Mouse (Mus musculus) lung, postnatal 14 days (tissue): ENCODE measurements around the gene Pml.

ENCODE experiments used
- DNase-seq: peaks from one replicate; pipeline ENCODE4 v3.0.0; 2021

Gene Pml

GRCm38 (mm10) chr9:58232374-58232773 is 17.2 kb downstream of the Pml start:
- DNase-seq: peak; percentile 14

- no peak for DNase-seq
Measured at GRCm38 (mm10) chr9:58231746-58232145, 17.8 kb downstream of the Pml start.

- no peak for DNase-seq
Measured at GRCm38 (mm10) chr9:58228777-58229466, 20.7 kb downstream of the Pml start.

- DNase-seq: peak; percentile 75
Measured at GRCm38 (mm10) chr9:58225915-58226913, 23.4 kb downstream of the Pml start.

- DNase-seq: no peak
Measured at GRCm38 (mm10) chr9:58224356-58224755, 25.2 kb downstream of the Pml start.

- peak; percentile 60 for DNase-seq
Measured at GRCm38 (mm10) chr9:58220218-58220903, 29.2 kb downstream of the Pml start.

GRCm38 (mm10) chr9:58218539-58218938 is 31.0 kb downstream of the Pml start:
- DNase-seq: no peak

- peak; percentile 34 for DNase-seq
Measured at GRCm38 (mm10) chr9:58216402-58216801, 33.2 kb downstream of the Pml start.

- DNase-seq: no peak
Measured at GRCm38 (mm10) chr9:58214519-58215180, 34.9 kb downstream of the Pml start.

- no peak for DNase-seq
Measured at GRCm38 (mm10) chr9:58213865-58214264, 35.7 kb downstream of the Pml start.

GRCm38 (mm10) chr9:58213377-58213776 is 36.2 kb downstream of the Pml start:
- no peak for DNase-seq

GRCm38 (mm10) chr9:58210304-58210627 is 39.3 kb downstream of the Pml start:
- no peak for DNase-seq

- DNase-seq: no peak
Measured at GRCm38 (mm10) chr9:58209462-58210303, 39.9 kb downstream of the Pml start.

- DNase-seq: no peak
Measured at GRCm38 (mm10) chr9:58206013-58206412, 43.6 kb downstream of the Pml start.

GRCm38 (mm10) chr9:58204448-58205000 is 45.1 kb downstream of the Pml start:
- DNase-seq: peak; percentile 97

GRCm38 (mm10) chr9:58203516-58204447 is 45.8 kb downstream of the Pml start, which contains the start of the genes Islr and Islr2:
TSS of gene Islr (minus strand) at chr9:58204306.
TSS of gene Islr2 (minus strand) at chr9:58204319.
- DNase-seq: peak; percentile 78

- no peak for DNase-seq
Measured at GRCm38 (mm10) chr9:58202676-58203453, 46.7 kb downstream of the Pml start.

- DNase-seq: no peak
Measured at GRCm38 (mm10) chr9:58201861-58202549, 47.6 kb downstream of the Pml start.
